Mouse (Mus musculus) hindbrain, embryonic 10.5 days (tissue): ENCODE measurements around the gene Acsl6. TPM values are rescaled to one million over a fixed set of nuclear protein-coding genes. Genes with fewer than 3 reads are reported as not detected.

Experiments
- DNase-seq: peaks from one replicate; pipeline ENCODE4 v3.0.0-alpha.2; 2017; ENCODE audit warnings: low spot score
- H3K27ac ChIP-seq: fragments of 300-500 bp; sonication (generic); 2 replicates; pipeline ENCODE4 v1.5.1; 2016; ENCODE audit warnings: mild to moderate bottlenecking, moderate library complexity
- H3K27me3 ChIP-seq: fragments of 300-500 bp; sonication (generic); 2 replicates; pipeline ENCODE4 v1.6.1; 2016; ENCODE audit warnings: mild to moderate bottlenecking; ENCODE audit not compliant: poor library complexity, insufficient read depth, severe bottlenecking
- H3K36me3 ChIP-seq: fragments of 300-500 bp; sonication (generic); 2 replicates; pipeline ENCODE4 v1.6.1; 2016; ENCODE audit warnings: mild to moderate bottlenecking, moderate library complexity
- H3K4me1 ChIP-seq: fragments of 300-500 bp; sonication (generic); replicated peaks from 2 replicates; pipeline ENCODE4 v1.6.1; 2016; ENCODE audit warnings: mild to moderate bottlenecking
- H3K4me3 ChIP-seq: fragments of 300-500 bp; sonication (generic); 2 replicates; pipeline ENCODE4 v1.5.1; 2016; ENCODE audit warnings: mild to moderate bottlenecking, moderate library complexity
- H3K9me3 ChIP-seq: fragments of 300-500 bp; sonication (generic); 2 replicates; pipeline ENCODE4 v1.6.1; 2016; ENCODE audit warnings: mild to moderate bottlenecking, moderate library complexity
- whole genome bisulfite sequencing: fragments of 180-500 bp; shearing (Covaris S2); methylation state at CpG from one replicate; pipeline ENCODE4 v1.1.7; 2016; 5-methylcytosine and 5-hydroxymethylcytosine counted together
- polyA plus RNA-seq: library from polyadenylated mRNA; unstranded; fragments of >200 nt; fragmentation: Nextera tagmentation; extraction: Ambion mirVana; gene quantifications from 2 replicates; pipeline ENCODE4 v1.2.1, GENCODE M21; 2016

Gene Acsl6
- 12.4 and 18.2 TPM in 2 replicates for polyA plus RNA-seq

GRCm38 (mm10) chr11:54303728-54304470 lies at the start of gene Acsl6:
Acsl6 (plus strand) TSS chr11:54303798.
- peak; percentile 66 for DNase-seq
- H3K27ac ChIP-seq = peak within 1 kb of the TSS; percentile 93
- H3K27me3 ChIP-seq = peaks cover 9% of the 10 kb centered on the region
- H3K4me3 ChIP-seq = peak within 1 kb of the TSS; percentile 84
- under 1% methylated on average over 55 of the region's 59 CpGs for WGBS
- peaks cover 6% of the 10 kb centered on the region; the same call in 1 of the 2 replicates for H3K9me3 ChIP-seq
- H3K4me1 ChIP-seq = peaks cover 39% of the 10 kb centered on the region
- H3K36me3 ChIP-seq = no peaks in the 10 kb centered on the region

- no peaks in the 10 kb centered on the region for H3K36me3 ChIP-seq
- WGBS = 62% methylated on average over 4 of the region's 4 CpGs
- H3K4me1 ChIP-seq = peaks cover 11% of the 10 kb centered on the region
- no peak overlapping the region for H3K27ac ChIP-seq
- H3K27me3 ChIP-seq = no peaks in the 10 kb centered on the region
- H3K9me3 ChIP-seq = no peaks in the 10 kb centered on the region
- no peak overlapping the region for H3K4me3 ChIP-seq
- no peak for DNase-seq
These were observed 49.5 kb upstream of the Acsl6 start for GRCm38 (mm10) chr11:54254114-54254513.

GRCm38 (mm10) chr11:54256624-54257376 lies 46.8 kb upstream of the Acsl6 start:
- Histone ChIP-seq H3K9me3 (no peaks in the 10 kb centered on the region), H3K36me3 (no peaks in the 10 kb centered on the region), H3K4me1 (peaks cover 11% of the 10 kb centered on the region), H3K27ac (peak overlapping the region; percentile 62; the same call in 1 of the 2 replicates), H3K27me3 (no peaks in the 10 kb centered on the region), H3K4me3 (no peak overlapping the region)
- peak; percentile 81 for DNase-seq
- WGBS = 47% methylated on average over 3 of the region's 3 CpGs

GRCm38 (mm10) chr11:54263405-54264031 lies 40.1 kb upstream of the Acsl6 start:
- 3% methylated on average over 1 of the region's 1 CpGs for WGBS
- Histone ChIP-seq H3K27ac (no peak overlapping the region), H3K4me1 (no peaks in the 10 kb centered on the region), H3K36me3 (no peaks in the 10 kb centered on the region), H3K27me3 (no peaks in the 10 kb centered on the region), H3K9me3 (no peaks in the 10 kb centered on the region), H3K4me3 (no peak overlapping the region)
- DNase-seq = no peak

- H3K4me1 ChIP-seq = no peaks in the 10 kb centered on the region
- no peak overlapping the region for H3K4me3 ChIP-seq
- 57% methylated on average over 2 of the region's 2 CpGs for WGBS
- H3K36me3 ChIP-seq = no peaks in the 10 kb centered on the region
- peak; percentile 34 for DNase-seq
- no peak overlapping the region for H3K27ac ChIP-seq
- H3K9me3 ChIP-seq = no peaks in the 10 kb centered on the region
- H3K27me3 ChIP-seq = no peaks in the 10 kb centered on the region
These were observed 39.1 kb upstream of the Acsl6 start for GRCm38 (mm10) chr11:54264542-54264941.

- H3K4me1 ChIP-seq = no peaks in the 10 kb centered on the region
- H3K36me3 ChIP-seq = no peaks in the 10 kb centered on the region
- 85% methylated on average over 6 of the region's 6 CpGs for WGBS
- H3K27ac ChIP-seq = no peak within 1 kb of the TSS
- no peaks in the 10 kb centered on the region for H3K27me3 ChIP-seq
- no peak within 1 kb of the TSS for H3K4me3 ChIP-seq
- H3K9me3 ChIP-seq = no peaks in the 10 kb centered on the region
- no peak for DNase-seq
These were observed 36.4 kb upstream of the Acsl6 start, which contains the start of gene Il3 for GRCm38 (mm10) chr11:54267177-54267576. Il3 (minus strand) TSS chr11:54267277.

- no peaks in the 10 kb centered on the region for H3K9me3 ChIP-seq
- no peak overlapping the region for H3K4me3 ChIP-seq
- no peak overlapping the region for H3K27ac ChIP-seq
- no peaks in the 10 kb centered on the region for H3K4me1 ChIP-seq
- H3K36me3 ChIP-seq = no peaks in the 10 kb centered on the region
- no peaks in the 10 kb centered on the region for H3K27me3 ChIP-seq
- DNase-seq = no peak
- 80% methylated on average over 3 of the region's 3 CpGs for WGBS
These were observed 34.3 kb upstream of the Acsl6 start for GRCm38 (mm10) chr11:54269191-54269896.

GRCm38 (mm10) chr11:54271437-54271949 lies 32.1 kb upstream of the Acsl6 start:
- Histone ChIP-seq H3K27ac (no peak overlapping the region), H3K4me1 (no peaks in the 10 kb centered on the region), H3K27me3 (no peaks in the 10 kb centered on the region), H3K36me3 (no peaks in the 10 kb centered on the region), H3K9me3 (no peaks in the 10 kb centered on the region), H3K4me3 (no peak overlapping the region)
- DNase-seq = no peak
- 85% methylated on average over 5 of the region's 5 CpGs for WGBS

GRCm38 (mm10) chr11:54287821-54288453 lies 15.7 kb upstream of the Acsl6 start:
- Histone ChIP-seq H3K36me3 (no peaks in the 10 kb centered on the region), H3K9me3 (no peaks in the 10 kb centered on the region), H3K27me3 (no peaks in the 10 kb centered on the region), H3K4me3 (no peak overlapping the region), H3K4me1 (no peaks in the 10 kb centered on the region), H3K27ac (no peak overlapping the region)
- WGBS = 86% methylated on average over 8 of the region's 8 CpGs
- no peak for DNase-seq

- no peak overlapping the region for H3K4me3 ChIP-seq
- H3K27me3 ChIP-seq = no peaks in the 10 kb centered on the region
- no peaks in the 10 kb centered on the region for H3K4me1 ChIP-seq
- H3K36me3 ChIP-seq = no peaks in the 10 kb centered on the region
- no peak for DNase-seq
- 83% methylated on average over 2 of the region's 2 CpGs for WGBS
- H3K27ac ChIP-seq = no peak overlapping the region
- H3K9me3 ChIP-seq = peaks cover 2% of the 10 kb centered on the region; the same call in 1 of the 2 replicates
These were observed 11.4 kb upstream of the Acsl6 start for GRCm38 (mm10) chr11:54292163-54292562.

GRCm38 (mm10) chr11:54293980-54294807 lies 9.4 kb upstream of the Acsl6 start:
- 70% methylated on average over 12 of the region's 12 CpGs for WGBS
- Histone ChIP-seq H3K4me1 (no peaks in the 10 kb centered on the region), H3K9me3 (peaks cover 10% of the 10 kb centered on the region; the same call in 1 of the 2 replicates), H3K4me3 (no peak overlapping the region), H3K27ac (no peak overlapping the region), H3K36me3 (no peaks in the 10 kb centered on the region), H3K27me3 (no peaks in the 10 kb centered on the region)
- DNase-seq = peak; percentile 6
